Mouse (Mus musculus): ENCODE measurements around the gene Ankzf1. TPM values are rescaled to one million over a fixed set of nuclear protein-coding genes. Genes with fewer than 3 reads are reported as not detected.

Gene Ankzf1
- total and polyA plus RNA-seq, 3 experiments = 8.7 to 15.1 (median 11.2) TPM

GRCm38 (mm10) chr1:75212542-75212941 is 20.6 kb downstream of the Ankzf1 start:
- Histone ChIP-seq H3K4me1 (ENCODE audit: control insufficient read depth, insufficient read depth, low read length) (peaks cover 8% of the 10 kb centered on the region), H3K4me3 (no peak overlapping the region), H3K27ac (no peak overlapping the region), H3K36me3 (ENCODE audit: control insufficient read depth, insufficient read depth, low read length) (peaks cover 14% of the 10 kb centered on the region), H3K27me3 (ENCODE audit: control insufficient read depth, insufficient read depth, low read length) (no peaks in the 10 kb centered on the region), H3K79me2 (replicated peaks; ENCODE audit: control insufficient read depth, insufficient read depth, low read length) (no peaks in the 10 kb centered on the region; the same call in 1 of the 2 replicates), H3K9ac (ENCODE audit: low read depth, low read length) (no peak overlapping the region)
- TF ChIP-seq EP300 (IDR thresholded peaks at IDR 0.05; ENCODE audit: insufficient read depth, low read depth, low read length) = no peak
- TF ChIP-seq POLR2A (IDR thresholded peaks at IDR 0.05; ENCODE audit: insufficient read depth, low read depth, low read length) = 0 out of 2 replicates have a peak, but pooled peaks have one; percentile 13
- no peak for TF ChIP-seq CTCF (IDR thresholded peaks at IDR 0.05)
- 79% methylated on average over 4 of the region's 4 CpGs for WGBS
- intact Hi-C loops (cut with DNase I) = no loop called here
- peak in 1 of 2 experiments; percentile 19 for DNase-seq

- WGBS = 65% methylated on average over 7 of the region's 7 CpGs
- Histone ChIP-seq H3K36me3 (ENCODE audit: control insufficient read depth, insufficient read depth, low read length) (peaks cover 14% of the 10 kb centered on the region), H3K79me2 (replicated peaks; ENCODE audit: control insufficient read depth, insufficient read depth, low read length) (no peaks in the 10 kb centered on the region; the same call in 1 of the 2 replicates), H3K27ac (no peak overlapping the region), H3K9ac (ENCODE audit: low read depth, low read length) (no peak overlapping the region), H3K4me1 (ENCODE audit: control insufficient read depth, insufficient read depth, low read length) (peaks cover 8% of the 10 kb centered on the region), H3K27me3 (ENCODE audit: control insufficient read depth, insufficient read depth, low read length) (no peaks in the 10 kb centered on the region), H3K4me3 (no peak overlapping the region)
- no peak for TF ChIP-seq EP300 (IDR thresholded peaks at IDR 0.05; ENCODE audit: insufficient read depth, low read depth, low read length)
- no peak for TF ChIP-seq CTCF (IDR thresholded peaks at IDR 0.05)
- TF ChIP-seq POLR2A (IDR thresholded peaks at IDR 0.05; ENCODE audit: insufficient read depth, low read depth, low read length) = no peak
- no peak for DNase-seq
- intact Hi-C loops (cut with DNase I) = no loop called here
Measured at GRCm38 (mm10) chr1:75213096-75213495, 21.1 kb downstream of the Ankzf1 start.

GRCm38 (mm10) chr1:75214442-75214841 is 22.5 kb downstream of the Ankzf1 start:
- H3K27ac ChIP-seq = peak overlapping the region; percentile 87

GRCm38 (mm10) chr1:75214886-75215285 is 22.9 kb downstream of the Ankzf1 start:
- H3K9ac ChIP-seq (ENCODE audit: low read depth, low read length) = peak overlapping the region; percentile 56
- intact Hi-C loops (cut with DNase I) = no loop called here
- no peaks in the 10 kb centered on the region for H3K27me3 ChIP-seq (ENCODE audit: control insufficient read depth, insufficient read depth, low read length)
- H3K79me2 ChIP-seq (replicated peaks; ENCODE audit: control insufficient read depth, insufficient read depth, low read length) = no peaks in the 10 kb centered on the region; the same call in 1 of the 2 replicates
- peak; percentile 78 to 84 for DNase-seq
- peak overlapping the region; percentile 15; the same call in 1 of the 2 replicates for H3K4me3 ChIP-seq
- no peak; the same call in 1 of the 2 replicates for TF ChIP-seq POLR2A (IDR thresholded peaks at IDR 0.05; ENCODE audit: insufficient read depth, low read depth, low read length)
- peak; percentile 63; the same call in 1 of the 2 replicates for TF ChIP-seq EP300 (IDR thresholded peaks at IDR 0.05; ENCODE audit: insufficient read depth, low read depth, low read length)
- peaks cover 10% of the 10 kb centered on the region for H3K4me1 ChIP-seq (ENCODE audit: control insufficient read depth, insufficient read depth, low read length)
- H3K27ac ChIP-seq = peak overlapping the region; percentile 87
- peaks cover 14% of the 10 kb centered on the region for H3K36me3 ChIP-seq (ENCODE audit: control insufficient read depth, insufficient read depth, low read length)
- WGBS = 61% methylated on average over 5 of the region's 5 CpGs

More at GRCm38 (mm10) chr1:75214442-75214841, 22.5 kb downstream of the Ankzf1 start:
- Histone ChIP-seq H3K79me2 (replicated peaks; ENCODE audit: control insufficient read depth, insufficient read depth, low read length) (no peaks in the 10 kb centered on the region; the same call in 1 of the 2 replicates), H3K27me3 (ENCODE audit: control insufficient read depth, insufficient read depth, low read length) (no peaks in the 10 kb centered on the region), H3K9ac (ENCODE audit: low read depth, low read length) (peak overlapping the region; percentile 56), H3K4me3 (peak overlapping the region; percentile 15; the same call in 1 of the 2 replicates), H3K4me1 (ENCODE audit: control insufficient read depth, insufficient read depth, low read length) (peaks cover 8% of the 10 kb centered on the region), H3K36me3 (ENCODE audit: control insufficient read depth, insufficient read depth, low read length) (peaks cover 14% of the 10 kb centered on the region)
- no peak for DNase-seq
- 40% methylated on average over 2 of the region's 2 CpGs for WGBS
- intact Hi-C loops (cut with DNase I) = no loop called here
- TF ChIP-seq CTCF (IDR thresholded peaks at IDR 0.05) = no peak
- TF ChIP-seq POLR2A (IDR thresholded peaks at IDR 0.05; ENCODE audit: insufficient read depth, low read depth, low read length) = no peak
- TF ChIP-seq EP300 (IDR thresholded peaks at IDR 0.05; ENCODE audit: insufficient read depth, low read depth, low read length) = no peak

- Histone ChIP-seq H3K27me3 (ENCODE audit: control insufficient read depth, insufficient read depth, low read length) (no peaks in the 10 kb centered on the region), H3K4me3 (peak overlapping the region; percentile 26; the same call in 1 of the 2 replicates), H3K27ac (peak overlapping the region; percentile 87), H3K4me1 (ENCODE audit: control insufficient read depth, insufficient read depth, low read length) (peaks cover 7% of the 10 kb centered on the region), H3K36me3 (ENCODE audit: control insufficient read depth, insufficient read depth, low read length) (peaks cover 14% of the 10 kb centered on the region), H3K79me2 (replicated peaks; ENCODE audit: control insufficient read depth, insufficient read depth, low read length) (no peaks in the 10 kb centered on the region; the same call in 1 of the 2 replicates), H3K9ac (ENCODE audit: low read depth, low read length) (no peak overlapping the region)
- no peak for TF ChIP-seq EP300 (IDR thresholded peaks at IDR 0.05; ENCODE audit: insufficient read depth, low read depth, low read length)
- intact Hi-C loops (cut with DNase I) = no loop called here
- 71% methylated on average over 9 of the region's 9 CpGs for WGBS
- DNase-seq = no peak
Measured at GRCm38 (mm10) chr1:75215785-75216184, 23.8 kb downstream of the Ankzf1 start.

- no peaks in the 10 kb centered on the region for H3K27me3 ChIP-seq (ENCODE audit: control insufficient read depth, insufficient read depth, low read length)
Measured at GRCm38 (mm10) chr1:75216797-75217585, 25.0 kb downstream of the Ankzf1 start.

More at GRCm38 (mm10) chr1:75216797-75217585, 25.0 kb downstream of the Ankzf1 start:
- Histone ChIP-seq H3K79me2 (replicated peaks; ENCODE audit: control insufficient read depth, insufficient read depth, low read length) (no peaks in the 10 kb centered on the region), H3K4me1 (ENCODE audit: control insufficient read depth, insufficient read depth, low read length) (peaks cover 5% of the 10 kb centered on the region), H3K27ac (peak overlapping the region; percentile 88), H3K4me3 (peak overlapping the region; percentile 62), H3K9ac (ENCODE audit: low read depth, low read length) (peak overlapping the region; percentile 78), H3K36me3 (ENCODE audit: control insufficient read depth, insufficient read depth, low read length) (peaks cover 14% of the 10 kb centered on the region)
- TF ChIP-seq CTCF (IDR thresholded peaks at IDR 0.05) (no peak), POLR2A (IDR thresholded peaks at IDR 0.05; ENCODE audit: insufficient read depth, low read depth, low read length) (peak; percentile 55), EP300 (IDR thresholded peaks at IDR 0.05; ENCODE audit: insufficient read depth, low read depth, low read length) (peak; percentile 91)
- peak; percentile 65 to 72 for DNase-seq
- intact Hi-C loops (cut with DNase I) = no loop called here
- WGBS = 46% methylated on average over 13 of the region's 13 CpGs

All from heart, adult 2 months (tissue).